Mouse (Mus musculus) ES-Bruce4 (cell line): ENCODE measurements around the gene Tmem140. TPM values are rescaled to one million over a fixed set of nuclear protein-coding genes. Genes with fewer than 3 reads are reported as not detected.

ENCODE experiments used
- H3K27ac ChIP-seq: 2 replicates; pipeline ENCODE4 v1.5.1; 2012; ENCODE audit warnings: low read length, inconsistent platforms; ENCODE audit not compliant: insufficient read depth
- H3K27me3 ChIP-seq: 2 replicates; pipeline ENCODE4 v1.6.1; 2012; ENCODE audit warnings: mild to moderate bottlenecking, low read length, inconsistent platforms; ENCODE audit not compliant: control insufficient read depth, poor library complexity, insufficient read depth, severe bottlenecking
- H3K36me3 ChIP-seq: 2 replicates; pipeline ENCODE4 v1.6.1; 2012; ENCODE audit warnings: inconsistent platforms, mild to moderate bottlenecking, low read length, moderate library complexity; ENCODE audit not compliant: control insufficient read depth, poor library complexity, insufficient read depth, severe bottlenecking
- H3K4me1 ChIP-seq: one replicate; pipeline ENCODE4 v1.8.1; 2011; ENCODE audit warnings: low read length; ENCODE audit not compliant: control insufficient read depth, insufficient read depth
- H3K4me3 ChIP-seq: 2 replicates; pipeline ENCODE4 v1.5.1; 2011; ENCODE audit warnings: low read depth, mild to moderate bottlenecking, low read length
- H3K9ac ChIP-seq: 2 replicates; pipeline ENCODE4 v1.6.1; 2012; ENCODE audit warnings: low read depth, mild to moderate bottlenecking, inconsistent platforms; ENCODE audit not compliant: poor library complexity, severe bottlenecking
- H3K9me3 ChIP-seq: replicated peaks from 2 replicates; pipeline ENCODE4 v1.6.1; 2012; ENCODE audit warnings: mild to moderate bottlenecking, low read length, inconsistent platforms; ENCODE audit not compliant: control insufficient read depth, poor library complexity, insufficient read depth, severe bottlenecking
- CTCF ChIP-seq: IDR thresholded peaks from one replicate; pipeline ENCODE4 v1.8.1; 2011; ENCODE audit warnings: low read depth, low read length
- EP300 ChIP-seq: IDR thresholded peaks from 2 replicates; pipeline ENCODE4 v1.6.1; 2011; ENCODE audit warnings: low read depth, low read length; ENCODE audit not compliant: insufficient read depth
- POLR2A ChIP-seq: IDR thresholded peaks from one replicate; pipeline ENCODE4 v1.8.1; 2011; ENCODE audit warnings: low read length; ENCODE audit not compliant: insufficient read depth
- polyA plus RNA-seq: library from polyadenylated mRNA; stranded (reverse); fragments of >200 nt; gene quantifications from 2 replicates; pipeline ENCODE4 v1.2.4, GENCODE M21; 2011; ENCODE audit warnings: low read depth; ENCODE audit not compliant: missing spikeins, insufficient read depth, insufficient read length

Gene Tmem140
- polyA plus RNA-seq, 1 experiment, result 5.4 TPM

DNA sequence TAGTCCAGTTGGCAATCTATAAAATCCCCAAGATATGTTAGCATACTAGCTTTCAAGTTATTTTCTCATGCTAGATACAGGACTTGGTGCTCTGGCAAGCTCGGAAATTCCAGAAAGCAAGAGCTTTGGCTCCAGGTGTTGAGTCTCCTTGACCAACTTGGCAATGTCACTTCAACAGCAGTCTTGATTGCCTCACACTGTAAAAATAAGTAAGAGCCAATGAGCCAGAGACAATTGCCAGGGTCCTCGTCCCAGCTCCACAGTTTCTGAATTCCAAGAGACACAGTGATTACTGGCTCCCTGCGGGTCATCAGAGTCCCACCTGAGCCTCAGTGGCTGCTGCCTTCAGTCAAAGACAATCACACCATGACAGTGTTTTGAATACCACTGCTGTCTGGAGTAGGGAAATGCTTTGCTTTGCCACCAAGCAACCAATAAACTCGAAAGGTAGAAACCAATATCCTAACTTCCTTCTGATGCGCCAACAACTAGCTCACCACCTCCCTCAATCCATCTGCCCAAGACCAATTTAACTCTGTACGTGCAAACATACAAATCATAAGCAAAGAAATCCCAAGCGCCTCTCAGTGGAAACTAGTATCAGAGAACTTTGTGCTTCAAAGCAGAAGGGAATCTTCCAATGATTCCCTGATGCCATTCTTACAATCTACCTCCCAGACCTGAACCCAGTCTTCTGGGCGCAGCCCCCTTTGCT, 46.8 kb downstream of the Tmem140 start:
- H3K36me3 ChIP-seq, result peaks cover 21% of the 10 kb centered on the region
- H3K27ac ChIP-seq, result no peak overlapping the region

DNA sequence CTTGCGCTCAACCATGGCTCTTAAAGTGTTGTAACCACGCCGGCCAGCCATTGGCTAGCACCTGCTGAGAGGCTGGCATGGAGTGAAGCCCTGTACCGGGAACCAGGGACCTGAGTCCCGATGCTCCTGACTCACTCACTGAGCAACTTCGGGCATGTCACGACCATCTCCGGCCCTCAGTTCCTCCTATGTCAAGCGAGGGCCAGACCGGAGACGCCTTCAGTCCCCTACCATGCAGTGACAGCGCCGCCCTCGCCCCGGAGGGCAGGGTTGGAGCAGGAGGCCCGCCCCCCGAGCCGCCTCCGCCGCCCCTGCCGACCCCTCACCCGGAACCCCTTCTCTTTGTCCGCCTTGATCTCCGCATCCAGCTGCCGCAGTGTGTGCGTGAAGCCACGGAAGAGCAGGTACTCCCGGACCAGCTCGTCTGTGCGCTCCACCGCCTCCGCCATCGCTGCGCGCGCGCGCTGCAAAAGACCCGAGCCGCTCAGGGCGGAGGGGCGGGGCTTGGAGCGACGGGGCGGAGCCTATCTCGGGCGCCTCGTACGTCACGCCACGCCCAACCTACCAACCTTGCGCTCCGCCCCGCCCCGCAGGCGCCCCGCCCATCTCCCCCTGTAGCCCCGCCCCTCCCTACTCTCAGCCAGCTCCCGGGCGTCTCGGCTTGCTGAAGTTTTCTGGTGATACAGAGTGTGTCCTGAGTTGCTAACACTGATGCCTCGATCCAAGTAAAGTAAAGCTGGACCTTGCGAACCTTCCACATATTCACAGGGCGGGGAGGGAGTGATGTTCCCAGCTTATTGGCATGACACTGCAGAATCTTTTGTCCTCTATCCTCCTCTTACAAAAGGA, 47.6 kb downstream of the Tmem140 start, which contains the start of gene Wdr91:
Gene Wdr91, minus strand, starts transcription at position 506 of the 849 bp plus-strand sequence.
- peaks cover 19% of the 10 kb centered on the region for H3K36me3 ChIP-seq
- no peaks in the 10 kb centered on the region for H3K27me3 ChIP-seq
- TF ChIP-seq EP300 (no peak), CTCF (no peak), POLR2A (peak; percentile 68)
- H3K4me1 ChIP-seq, result peaks cover 2% of the 10 kb centered on the region
- peak within 1 kb of the TSS; percentile 76 for H3K27ac ChIP-seq
- H3K4me3 ChIP-seq, result peak within 1 kb of the TSS; percentile 82
- no peaks in the 10 kb centered on the region for H3K9me3 ChIP-seq
- peak within 1 kb of the TSS; percentile 71 for H3K9ac ChIP-seq

More for the DNA sequence above, 46.8 kb downstream of the Tmem140 start:
- H3K4me1 ChIP-seq, result peaks cover 2% of the 10 kb centered on the region
- peak overlapping the region; percentile 71 for H3K9ac ChIP-seq
- no peaks in the 10 kb centered on the region for H3K27me3 ChIP-seq
- H3K4me3 ChIP-seq, result peak overlapping the region; percentile 82
- H3K9me3 ChIP-seq, result no peaks in the 10 kb centered on the region
- TF ChIP-seq EP300 (no peak), POLR2A (no peak), CTCF (no peak)

DNA sequence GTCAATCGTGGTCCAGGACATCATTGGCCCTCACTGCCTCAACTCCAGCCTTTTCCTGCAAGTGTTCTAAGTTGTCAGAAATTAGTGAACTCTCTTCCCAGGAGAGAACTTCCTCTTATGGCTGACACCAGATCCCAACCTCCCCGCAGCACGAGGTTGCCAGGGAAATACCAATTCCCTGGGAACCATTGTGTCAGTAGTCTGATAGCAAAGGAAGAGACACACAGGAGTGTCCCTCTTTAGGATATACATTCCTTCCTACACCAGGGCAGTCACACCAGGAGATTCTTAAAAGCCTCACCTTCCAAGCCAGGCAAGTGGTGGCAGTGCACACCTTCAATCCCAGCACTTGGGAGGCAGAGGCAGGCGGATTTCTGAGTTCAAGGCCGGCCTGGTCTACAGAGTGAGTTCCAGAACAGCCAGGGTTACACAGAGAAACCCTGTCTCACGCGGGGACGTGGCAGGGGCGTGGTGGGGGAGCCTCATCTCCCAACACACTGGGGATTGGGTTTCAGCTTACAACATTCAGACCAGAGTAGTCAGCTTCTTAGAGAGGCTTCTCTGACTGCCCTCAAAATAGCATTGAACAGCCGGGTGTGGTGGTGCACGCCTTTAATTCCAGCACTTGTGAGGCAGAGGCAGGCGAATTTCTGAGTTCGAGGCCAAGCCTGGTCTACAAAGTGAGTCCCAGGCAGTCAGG, 50.5 kb downstream of the Tmem140 start:
- H3K4me1 ChIP-seq, result peaks cover 2% of the 10 kb centered on the region
- H3K9ac ChIP-seq, result no peak overlapping the region
- no peaks in the 10 kb centered on the region; the same call in 1 of the 2 replicates for H3K36me3 ChIP-seq
- H3K27me3 ChIP-seq, result no peaks in the 10 kb centered on the region
- TF ChIP-seq CTCF, result no peak
- TF ChIP-seq POLR2A, result no peak
- TF ChIP-seq EP300, result no peak
- no peak overlapping the region for H3K4me3 ChIP-seq
- H3K9me3 ChIP-seq, result no peaks in the 10 kb centered on the region
- no peak overlapping the region for H3K27ac ChIP-seq

GRCm38 (mm10) chr6:34914462-34914861, 51.5 kb downstream of the Tmem140 start:
- Histone ChIP-seq H3K4me3 (no peak overlapping the region), H3K4me1 (peaks cover 2% of the 10 kb centered on the region), H3K27ac (no peak overlapping the region), H3K9ac (no peak overlapping the region), H3K27me3 (no peaks in the 10 kb centered on the region), H3K36me3 (no peaks in the 10 kb centered on the region), H3K9me3 (no peaks in the 10 kb centered on the region)
- TF ChIP-seq EP300 (no peak), POLR2A (no peak), CTCF (no peak)

GRCm38 (mm10) chr6:34919146-34919545, 56.2 kb downstream of the Tmem140 start:
- no peak overlapping the region for H3K27ac ChIP-seq
- TF ChIP-seq EP300 (no peak), CTCF (no peak)

More at GRCm38 (mm10) chr6:34919146-34919545, 56.2 kb downstream of the Tmem140 start:
- Histone ChIP-seq H3K4me1 (peaks cover 5% of the 10 kb centered on the region), H3K36me3 (no peaks in the 10 kb centered on the region), H3K4me3 (no peak overlapping the region), H3K27me3 (no peaks in the 10 kb centered on the region), H3K9me3 (no peaks in the 10 kb centered on the region), H3K9ac (no peak overlapping the region)
